Comparison of ENCODE assay signal across 11 mouse cellular contexts in the genomic region with DNA sequence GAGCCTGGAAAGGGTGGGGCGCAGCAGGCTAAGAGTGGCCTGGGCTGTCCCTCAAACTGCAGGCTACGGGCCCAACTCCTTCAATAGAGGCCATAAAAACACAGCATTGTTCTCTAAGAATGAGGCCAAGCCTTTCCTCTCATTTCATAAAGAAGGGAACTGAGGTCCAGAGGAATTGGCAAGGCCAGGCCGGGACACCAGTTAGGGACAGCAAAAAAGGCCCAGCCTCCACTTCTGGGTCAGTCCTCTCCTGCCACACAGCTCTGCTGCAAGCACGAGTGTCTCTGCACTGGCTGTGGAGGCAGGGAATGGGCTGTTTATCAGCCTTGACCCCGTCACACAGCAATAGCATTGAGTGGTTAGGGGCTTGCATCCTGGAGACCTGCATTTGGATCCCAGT. TPM values are rescaled to one million over a fixed set of nuclear protein-coding genes. Genes with fewer than 3 reads are reported as not detected.
DNase-seq lines count a peak whose midpoint lies in the region; ATAC-seq and TF ChIP-seq lines count a peak whose summit lies in the region.
"Had no signal": no experiment of that assay in that cellular context is flagged by ENCODE, and none has a peak within 500 bp of the region (broad histone marks: within the 10 kb centered on the region; RNA-seq: fewer than 3 reads in every experiment).

No protein-coding gene starts in this region.

- peak overlapping the region; percentile 63 for H3K27ac ChIP-seq in heart, adult 2 months
- H3K27ac ChIP-seq in heart, embryonic 12.5 days (ENCODE audit: poor library complexity, severe bottlenecking): no peak overlapping the region
- H3K27ac ChIP-seq in lung, embryonic 14.5 days (ENCODE audit: low read depth): peak overlapping the region; percentile 42; the same call in 1 of the 2 replicates
- 0 out of 2 replicates have a peak overlapping the region, but pooled peaks have one; percentile 34 for H3K27ac ChIP-seq in embryonic facial prominence, embryonic 15.5 days (replicated peaks)
- H3K27ac ChIP-seq: liver, embryonic 15.5 days had no signal

- ATAC-seq in heart, embryonic 12.5 days (ENCODE audit: insufficient number of reproducible peaks, low FRiP score): no peak
- ATAC-seq in lung, embryonic 14.5 days (ENCODE audit: insufficient read depth): no peak
- ATAC-seq in embryonic facial prominence, embryonic 15.5 days (ENCODE audit: insufficient number of reproducible peaks, low FRiP score, low TSS enrichment, low read depth): no peak
- ATAC-seq in granulocyte monocyte progenitor cell, adult 5-6 weeks (replicated peaks; ENCODE audit: poor library complexity, severe bottlenecking): no peak

- no peak for TF ChIP-seq POLR2A in heart, adult 2 months (IDR thresholded peaks at IDR 0.05; ENCODE audit: insufficient read depth, low read depth, low read length)

- TF ChIP-seq EP300 in heart, adult 2 months (IDR thresholded peaks at IDR 0.05; ENCODE audit: insufficient read depth, low read depth, low read length): no peak

- no peak overlapping the region for H3K4me3 ChIP-seq in heart, adult 2 months
- H3K4me3 ChIP-seq in heart, embryonic 12.5 days: no peak overlapping the region
- no peak overlapping the region for H3K4me3 ChIP-seq in lung, embryonic 14.5 days (ENCODE audit: low read depth, low read length)
- H3K4me3 ChIP-seq in embryonic facial prominence, embryonic 15.5 days (replicated peaks): no peak overlapping the region
- H3K4me3 ChIP-seq: liver, embryonic 15.5 days had no signal

- no peaks in the 10 kb centered on the region for H3K27me3 ChIP-seq in heart, adult 2 months (ENCODE audit: control insufficient read depth, insufficient read depth, low read length)
- no peaks in the 10 kb centered on the region for H3K27me3 ChIP-seq in heart, embryonic 12.5 days (replicated peaks)
- no peaks in the 10 kb centered on the region for H3K27me3 ChIP-seq in lung, embryonic 14.5 days (ENCODE audit: insufficient read depth, low read length)
- no peaks in the 10 kb centered on the region for H3K27me3 ChIP-seq in embryonic facial prominence, embryonic 15.5 days
- H3K27me3 ChIP-seq: liver, embryonic 15.5 days had no signal

- H3K9ac ChIP-seq in heart, adult 2 months (ENCODE audit: low read depth, low read length): 0 out of 2 replicates have a peak overlapping the region, but pooled peaks have one; percentile 17
- H3K9ac ChIP-seq in heart, embryonic 12.5 days: no peak overlapping the region
- H3K9ac ChIP-seq in lung, embryonic 14.5 days: 0 out of 2 replicates have a peak overlapping the region, but pooled peaks have one; percentile 16
- H3K9ac ChIP-seq in embryonic facial prominence, embryonic 15.5 days: no peak overlapping the region
- H3K9ac ChIP-seq: liver, embryonic 15.5 days had no signal

- H3K4me1 ChIP-seq in heart, adult 2 months (ENCODE audit: control insufficient read depth, insufficient read depth, low read length): peaks cover 45% of the 10 kb centered on the region
- H3K4me1 ChIP-seq in heart, embryonic 12.5 days (replicated peaks): peaks cover 69% of the 10 kb centered on the region
- H3K4me1 ChIP-seq in lung, embryonic 14.5 days (ENCODE audit: insufficient read depth): peaks cover 34% of the 10 kb centered on the region
- peaks cover 66% of the 10 kb centered on the region for H3K4me1 ChIP-seq in embryonic facial prominence, embryonic 15.5 days

- H3K4me2 ChIP-seq in heart, embryonic 12.5 days: no peak overlapping the region
- H3K4me2 ChIP-seq in lung, embryonic 14.5 days: peak overlapping the region; percentile 95
- H3K4me2 ChIP-seq in embryonic facial prominence, embryonic 15.5 days (replicated peaks): no peak overlapping the region; the same call in 1 of the 2 replicates
- H3K4me2 ChIP-seq: liver, embryonic 15.5 days had no signal

- DNase-seq in heart, adult 2 months: no peak
- no peak for DNase-seq in lung, embryonic 14.5 days
- DNase-seq in lung, postnatal 36 days: no peak
- DNase-seq in cerebellum, adult 9-10 months: peak; percentile 61
- DNase-seq in spleen, postnatal 10 days (ENCODE audit: low spot score in 2 of 2): no peak
- DNase-seq: thymus, adult 2 months had no signal

- TF ChIP-seq CTCF in heart, adult 2 months (IDR thresholded peaks at IDR 0.05): no peak
- TF ChIP-seq CTCF in lung, embryonic 14.5 days (IDR thresholded peaks at IDR 0.05; ENCODE audit: low read depth): no peak

- H3K9me3 ChIP-seq in heart, embryonic 12.5 days (replicated peaks): no peaks in the 10 kb centered on the region
- H3K9me3 ChIP-seq in lung, embryonic 14.5 days (ENCODE audit: low read depth, low read length): no peaks in the 10 kb centered on the region
- H3K9me3 ChIP-seq in embryonic facial prominence, embryonic 15.5 days (replicated peaks): no peaks in the 10 kb centered on the region
- H3K9me3 ChIP-seq: liver, embryonic 15.5 days had no signal

- H3K79me2 ChIP-seq in heart, adult 2 months (replicated peaks; ENCODE audit: control insufficient read depth, insufficient read depth, low read length): peaks cover 3% of the 10 kb centered on the region

- H3K36me3 ChIP-seq in heart, adult 2 months (ENCODE audit: control insufficient read depth, insufficient read depth, low read length): no peaks in the 10 kb centered on the region
- no peaks in the 10 kb centered on the region for H3K36me3 ChIP-seq in heart, embryonic 12.5 days
- no peaks in the 10 kb centered on the region for H3K36me3 ChIP-seq in lung, embryonic 14.5 days (ENCODE audit: insufficient read depth)
- H3K36me3 ChIP-seq in embryonic facial prominence, embryonic 15.5 days: no peaks in the 10 kb centered on the region
- H3K36me3 ChIP-seq: liver, embryonic 15.5 days had no signal

- intact Hi-C loops in heart, adult 2 months (cut with DNase I): no loop called here

- 50% methylated on average over 5 of the region's 5 CpGs for WGBS in heart, adult 2 months
- WGBS in heart, embryonic 12.5 days: 70% methylated on average over 5 of the region's 5 CpGs
- 66% methylated on average over 5 of the region's 5 CpGs for WGBS in lung, embryonic 14.5 days
- WGBS in embryonic facial prominence, embryonic 15.5 days: 80% methylated on average over 5 of the region's 5 CpGs

RNA-seq across cellular contexts. Expression of gene Elmo2, which starts 2.8 kb away (rescaled TPM):
- total RNA-seq in heart, adult 2 months (2021): 10 to 100 TPM; 13.9 to 14.8 TPM
- 36.3 and 39.0 TPM in 2 replicates for polyA plus RNA-seq in heart, adult 2 months (2012; rRNA removed)
- 47.1 TPM in 2 replicates for polyA plus RNA-seq in heart, embryonic 12.5 days (2016; fragmentation: Nextera tagmentation; extraction: Ambion mirVana)
- polyA plus RNA-seq in lung, embryonic 14.5 days (2014; fragmentation: Nextera tagmentation; extraction: Ambion mirVana): 79.2 and 82.2 TPM in 2 replicates
- polyA plus RNA-seq in embryonic facial prominence, embryonic 15.5 days (2015; fragmentation: Nextera tagmentation; extraction: Ambion mirVana): 86.4 and 91.3 TPM in 2 replicates
- total RNA-seq in granulocyte monocyte progenitor cell, adult 5-6 weeks (2014; fragmentation: Nextera tagmentation): 53.2 and 57.9 TPM in 2 replicates
- 28.5 and 38.8 TPM in 2 replicates for total RNA-seq in granulocyte monocyte progenitor cell, adult 5-6 weeks (2017)

RNA-seq across cellular contexts. Expression of gene Slc35c2, which starts 35.8 kb away (rescaled TPM):
- 10 to 100 TPM; 15.9 to 18.1 TPM for total RNA-seq in heart, adult 2 months (2021)
- 43.6 and 46.4 TPM in 2 replicates for polyA plus RNA-seq in heart, adult 2 months (2012; rRNA removed)
- polyA plus RNA-seq in heart, embryonic 12.5 days (2016; fragmentation: Nextera tagmentation; extraction: Ambion mirVana): 39.7 and 40.6 TPM in 2 replicates
- polyA plus RNA-seq in lung, embryonic 14.5 days (2014; fragmentation: Nextera tagmentation; extraction: Ambion mirVana): 51.9 and 52.3 TPM in 2 replicates
- 58.7 and 59.5 TPM in 2 replicates for polyA plus RNA-seq in embryonic facial prominence, embryonic 15.5 days (2015; fragmentation: Nextera tagmentation; extraction: Ambion mirVana)
- 90.6 and 93.9 TPM in 2 replicates for total RNA-seq in granulocyte monocyte progenitor cell, adult 5-6 weeks (2014; fragmentation: Nextera tagmentation)
- total RNA-seq in granulocyte monocyte progenitor cell, adult 5-6 weeks (2017): 79.6 and 89.9 TPM in 2 replicates

RNA-seq across cellular contexts. Expression of gene Zfp663, which starts 45.0 kb away (rescaled TPM):
- not detected for total RNA-seq in heart, adult 2 months (2021)
- polyA plus RNA-seq in heart, adult 2 months (2012; rRNA removed): not detected in 2 replicates
- polyA plus RNA-seq in heart, embryonic 12.5 days (2016; fragmentation: Nextera tagmentation; extraction: Ambion mirVana): 0.08 TPM in 1 of 2 replicates, not detected in the other
- polyA plus RNA-seq in lung, embryonic 14.5 days (2014; fragmentation: Nextera tagmentation; extraction: Ambion mirVana): 0.96 and 1.1 TPM in 2 replicates
- polyA plus RNA-seq in embryonic facial prominence, embryonic 15.5 days (2015; fragmentation: Nextera tagmentation; extraction: Ambion mirVana): 0.27 and 0.55 TPM in 2 replicates
- total RNA-seq in granulocyte monocyte progenitor cell, adult 5-6 weeks (2014; fragmentation: Nextera tagmentation): not detected in 2 replicates
- not detected in 2 replicates for total RNA-seq in granulocyte monocyte progenitor cell, adult 5-6 weeks (2017)
- total RNA-seq: left cerebral cortex, adult 18-20 months had no signal
- polyA plus RNA-seq: liver, embryonic 15.5 days; thymus, adult 2 months had no signal

Comparison
In these comparisons a context has a peak if more than half of its experiments do, and no peak if none do; other contexts are left out.
1. H3K9ac ChIP-seq: peak in heart, adult 2 months (single experiment) and lung, embryonic 14.5 days (single experiment); none in heart, embryonic 12.5 days (single experiment) and embryonic facial prominence, embryonic 15.5 days (single experiment).